ENCODE assay signal across 30 mouse cellular contexts in the genomic region with DNA sequence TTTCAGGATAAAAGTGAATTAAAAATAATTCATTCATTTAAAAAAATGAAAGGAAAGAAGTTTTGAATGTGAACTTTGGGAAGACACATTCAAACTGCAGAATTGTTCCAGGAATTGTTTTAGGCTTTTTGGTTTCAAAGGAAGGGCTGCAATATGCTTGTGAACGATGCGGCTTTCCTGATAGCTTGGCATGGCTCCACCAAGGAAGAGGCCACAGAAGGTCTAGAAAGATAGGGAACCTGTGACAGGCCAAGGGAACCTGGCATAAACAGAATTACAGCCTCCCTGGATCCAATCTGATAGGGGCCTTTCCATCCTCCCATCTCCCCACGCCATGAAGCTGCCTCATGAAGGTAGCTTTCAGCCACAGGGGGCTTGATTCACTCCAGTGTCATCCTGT. TPM values are rescaled to one million over a fixed set of nuclear protein-coding genes. Genes with fewer than 3 reads are reported as not detected.
DNase-seq lines count a peak whose midpoint lies in the region; ATAC-seq and TF ChIP-seq lines count a peak whose summit lies in the region.
"Had no signal": no experiment of that assay in that cellular context is flagged by ENCODE, and none has a peak within 500 bp of the region (broad histone marks: within the 10 kb centered on the region; RNA-seq: fewer than 3 reads in every experiment).

No protein-coding gene starts in this region.

- no peaks in the 10 kb centered on the region for H3K9me3 ChIP-seq in liver, embryonic 14.5 days (ENCODE audit: control insufficient read depth, low read length)
- H3K9me3 ChIP-seq in neural tube, embryonic 15.5 days (replicated peaks): no peaks in the 10 kb centered on the region
- H3K9me3 ChIP-seq: embryonic facial prominence, embryonic 15.5 days; G1E; limb, embryonic 12.5 days; midbrain, embryonic 15.5 days; neural tube, embryonic 12.5 days had no signal

- peak; percentile 38; the same call in 1 of the 2 replicates for ATAC-seq in liver, embryonic 14.5 days (ENCODE audit: insufficient read depth)
- peak; percentile 20 to 61; a peak in 3 of 4 replicates for ATAC-seq in hematopoietic stem cell, adult 5-6 weeks (replicated peaks in 1 of 2; ENCODE audit: insufficient read depth in 1 of 2, low FRiP score in 2 of 2, low TSS enrichment in 1 of 2, low read depth in 1 of 2, poor library complexity in 2 of 2, severe bottlenecking in 2 of 2)
- no peak for ATAC-seq in neural tube, embryonic 15.5 days (ENCODE audit: low FRiP score)
- ATAC-seq: forebrain, postnatal 0 days; inflammation-experienced regulatory T-cells, adult 6 months; midbrain, embryonic 15.5 days had no signal

- H3K9ac ChIP-seq in liver, embryonic 14.5 days (replicated peaks): no peak overlapping the region; the same call in 1 of the 2 replicates
- H3K9ac ChIP-seq in neural tube, embryonic 15.5 days (replicated peaks): no peak overlapping the region
- H3K9ac ChIP-seq: embryonic facial prominence, embryonic 15.5 days; forebrain, postnatal 0 days; hindbrain, embryonic 14.5 days; limb, embryonic 12.5 days; midbrain, embryonic 15.5 days; neural tube, embryonic 12.5 days had no signal

- H3K36me3 ChIP-seq in liver, embryonic 14.5 days (replicated peaks; ENCODE audit: control insufficient read depth, insufficient read depth, low read depth): no peaks in the 10 kb centered on the region
- no peaks in the 10 kb centered on the region for H3K36me3 ChIP-seq in neural tube, embryonic 15.5 days
- H3K36me3 ChIP-seq: embryonic facial prominence, embryonic 15.5 days; G1E; limb, embryonic 12.5 days; midbrain, embryonic 15.5 days; neural tube, embryonic 12.5 days had no signal

- no peak overlapping the region for H3K4me3 ChIP-seq in liver, embryonic 14.5 days (ENCODE audit: insufficient read depth in 1 of 2, low read depth in 2 of 2, low read length in 2 of 2)
- no peak overlapping the region for H3K4me3 ChIP-seq in neural tube, embryonic 15.5 days (replicated peaks)
- H3K4me3 ChIP-seq: embryonic facial prominence, embryonic 15.5 days; limb, embryonic 12.5 days; midbrain, embryonic 15.5 days; neural tube, embryonic 12.5 days had no signal

- no peak for TF ChIP-seq CTCF in liver, embryonic 14.5 days (IDR thresholded peaks at IDR 0.05; ENCODE audit: low read depth)

- no peak for TF ChIP-seq EP300 in liver, embryonic 14.5 days (IDR thresholded peaks at IDR 0.05; ENCODE audit: low read depth)

- H3K27ac ChIP-seq in liver, embryonic 14.5 days: no peak overlapping the region
- H3K27ac ChIP-seq in neural tube, embryonic 15.5 days (replicated peaks): no peak overlapping the region
- H3K27ac ChIP-seq: embryonic facial prominence, embryonic 15.5 days; hindbrain, embryonic 14.5 days; limb, embryonic 12.5 days; midbrain, embryonic 15.5 days; neural tube, embryonic 12.5 days had no signal

- H3K27me3 ChIP-seq in liver, embryonic 14.5 days (ENCODE audit: control insufficient read depth, insufficient read depth, low read length): peaks cover 3% of the 10 kb centered on the region; the same call in 1 of the 2 replicates
- H3K27me3 ChIP-seq in neural tube, embryonic 15.5 days (replicated peaks): no peaks in the 10 kb centered on the region
- H3K27me3 ChIP-seq: embryonic facial prominence, embryonic 15.5 days; midbrain, embryonic 15.5 days; neural tube, embryonic 12.5 days had no signal

- H3K4me1 ChIP-seq in liver, embryonic 14.5 days (replicated peaks; ENCODE audit: control insufficient read depth in 2 of 2, insufficient read depth in 2 of 2, low read length in 1 of 2): peaks cover 6 to 20% of the 10 kb centered on the region in 2 experiments
- peaks cover 18% of the 10 kb centered on the region for H3K4me1 ChIP-seq in neural tube, embryonic 15.5 days

- no peak for DNase-seq in liver, embryonic 14.5 days (ENCODE audit: low read depth in 3 of 3, low spot score in 3 of 3)
- no peak for DNase-seq in liver
- peak; percentile 89 for DNase-seq in MEL-GATA-1-ER (ENCODE audit: extremely low read depth, low read depth)
- DNase-seq in spleen, postnatal 36 days (ENCODE audit: low spot score in 2 of 2): peak; percentile 30 to 72
- no peak for DNase-seq in kidney, postnatal 14 days
- DNase-seq: adrenal gland, postnatal 10 days; cerebellum, adult 9-10 months; forebrain, postnatal 0 days; gastrocnemius, postnatal 14 days; kidney, adult 8-10 months; kidney, postnatal 10 days; lung, adult 2 months; lung, postnatal 14 days; right cerebral cortex, postnatal 4 days had no signal

- 0 out of 2 replicates have a peak overlapping the region, but pooled peaks have one; percentile 8 for H3K4me2 ChIP-seq in liver, embryonic 14.5 days (ENCODE audit: low read depth)
- no peak overlapping the region for H3K4me2 ChIP-seq in neural tube, embryonic 15.5 days
- H3K4me2 ChIP-seq: embryonic facial prominence, embryonic 15.5 days; hindbrain, embryonic 14.5 days; limb, embryonic 12.5 days; midbrain, embryonic 15.5 days; neural tube, embryonic 12.5 days had no signal

- 38% methylated on average over 3 of the region's 3 CpGs for WGBS in liver, embryonic 14.5 days (ENCODE audit: insufficient replicate concordance)
- 81% methylated on average over 3 of the region's 3 CpGs for whole genome bisulfite sequencing in neural tube, embryonic 15.5 days

RNA-seq across cellular contexts. Expression of a gene that starts 1.9 kb away (rescaled TPM):
- polyA plus RNA-seq in liver, embryonic 14.5 days (2012; rRNA removed): 0.02 and 0.03 TPM in 2 replicates
- not detected in 2 replicates for polyA plus RNA-seq in liver, embryonic 14.5 days (2014; fragmentation: Nextera tagmentation; extraction: Ambion mirVana)
- total RNA-seq in hematopoietic stem cell, adult 5-6 weeks (2017): not detected in 2 replicates
- 0.27 TPM in 1 of 2 replicates, not detected in the other for polyA plus RNA-seq in neural tube, embryonic 15.5 days (2015; fragmentation: Nextera tagmentation; extraction: Ambion mirVana)
- total RNA-seq: adrenal gland, postnatal 10 days; CH12.LX; forebrain, postnatal 0 days; G1E; gastrocnemius, postnatal 14 days; heart, adult 18-20 months; heart, postnatal 25 days; layer of hippocampus, adult 18-20 months; layer of hippocampus, postnatal 25 days had no signal
- polyA plus RNA-seq: forebrain, embryonic 11.5 days; forebrain, postnatal 0 days; G1E; heart, embryonic 14.5 days; hindbrain, embryonic 14.5 days; inflammation-experienced regulatory T-cells, adult 6 months; midbrain, embryonic 15.5 days; neural tube, embryonic 12.5 days had no signal

RNA-seq across cellular contexts. Expression of a gene that starts 2.6 kb away (rescaled TPM):
- polyA plus RNA-seq in liver, embryonic 14.5 days (2012; rRNA removed): 0.28 and 0.32 TPM in 2 replicates
- polyA plus RNA-seq in liver, embryonic 14.5 days (2014; fragmentation: Nextera tagmentation; extraction: Ambion mirVana): 0.04 and 0.11 TPM in 2 replicates
- 0.05 TPM in 1 of 2 replicates, not detected in the other for total RNA-seq in hematopoietic stem cell, adult 5-6 weeks (2017)
- 0.78 and 1.2 TPM in 2 replicates for polyA plus RNA-seq in neural tube, embryonic 15.5 days (2015; fragmentation: Nextera tagmentation; extraction: Ambion mirVana)
- polyA plus RNA-seq: G1E; inflammation-experienced regulatory T-cells, adult 6 months had no signal

RNA-seq across cellular contexts. Expression of a gene that starts 13.8 kb away (rescaled TPM):
- polyA plus RNA-seq in liver, embryonic 14.5 days (2012; rRNA removed): 0.13 and 0.15 TPM in 2 replicates
- 0.14 and 0.19 TPM in 2 replicates for polyA plus RNA-seq in liver, embryonic 14.5 days (2014; fragmentation: Nextera tagmentation; extraction: Ambion mirVana)
- 0.30 and 0.31 TPM in 2 replicates for total RNA-seq in hematopoietic stem cell, adult 5-6 weeks (2017)
- 30.0 and 31.9 TPM in 2 replicates for polyA plus RNA-seq in neural tube, embryonic 15.5 days (2015; fragmentation: Nextera tagmentation; extraction: Ambion mirVana)

RNA-seq across cellular contexts. Expression of a gene that starts 14.4 kb away (rescaled TPM):
- polyA plus RNA-seq in liver, embryonic 14.5 days (2012; rRNA removed): 41.6 and 62.8 TPM in 2 replicates
- polyA plus RNA-seq in liver, embryonic 14.5 days (2014; fragmentation: Nextera tagmentation; extraction: Ambion mirVana): 197 and 200 TPM in 2 replicates
- 47.9 and 55.7 TPM in 2 replicates for total RNA-seq in hematopoietic stem cell, adult 5-6 weeks (2017)
- polyA plus RNA-seq in neural tube, embryonic 15.5 days (2015; fragmentation: Nextera tagmentation; extraction: Ambion mirVana): 259 and 285 TPM in 2 replicates

RNA-seq across cellular contexts. Expression of a gene that starts 24.0 kb away (rescaled TPM):
- polyA plus RNA-seq in liver, embryonic 14.5 days (2012; rRNA removed): 43.3 and 65.8 TPM in 2 replicates
- polyA plus RNA-seq in liver, embryonic 14.5 days (2014; fragmentation: Nextera tagmentation; extraction: Ambion mirVana): 51.2 and 57.2 TPM in 2 replicates
- total RNA-seq in hematopoietic stem cell, adult 5-6 weeks (2017): 120 and 133 TPM in 2 replicates
- polyA plus RNA-seq in neural tube, embryonic 15.5 days (2015; fragmentation: Nextera tagmentation; extraction: Ambion mirVana): 137 and 139 TPM in 2 replicates

Comparison
In these comparisons a context has a peak if more than half of its experiments do, and no peak if none do; other contexts are left out.
1. DNase-seq: peak in MEL-GATA-1-ER (single experiment) and spleen, postnatal 36 days (2 of 2); none in liver, embryonic 14.5 days (0 of 3), liver (single experiment) and kidney, postnatal 14 days (single experiment).
2. RNA of a gene that starts 13.8 kb away (polyA plus RNA-seq): 30.0 to 31.9 TPM in neural tube, embryonic 15.5 days; 0.13 to 0.19 TPM in liver, embryonic 14.5 days; every median in the first group is over 10 times any median in the second.